Mouse (Mus musculus): ENCODE measurements around the gene Srms.
"Not testable (repeated sequence)": the region's sequence is repeated elsewhere in the genome, so short reads cannot be mapped to it uniquely, and the experiment has no call there.

Gene Srms

GRCm38 (mm10) chr2:181219538-181220216, 6.7 kb upstream of the Srms start, which contains the start of gene Fndc11:
TSS of gene Fndc11 (plus strand) at chr2:181220013.
- DNase-seq (ENCODE audit: low spot score) = peak; percentile 92

- DNase-seq (ENCODE audit: low spot score) = no peak
Observed at GRCm38 (mm10) chr2:181218881-181219485, 6.0 kb upstream of the Srms start.

GRCm38 (mm10) chr2:181216037-181216436, 3.1 kb upstream of the Srms start:
- no peak for DNase-seq (ENCODE audit: low spot score)

GRCm38 (mm10) chr2:181212389-181213020, 480 bp downstream of the Srms start:
- peak; percentile 47 for DNase-seq (ENCODE audit: low spot score)

- DNase-seq (ENCODE audit: low spot score) = no peak
Observed at GRCm38 (mm10) chr2:181206118-181206517, 6.9 kb downstream of the Srms start.

GRCm38 (mm10) chr2:181205678-181206077, 7.3 kb downstream of the Srms start:
- no peak for DNase-seq (ENCODE audit: low spot score)

- DNase-seq (ENCODE audit: low spot score) = no peak
Observed at GRCm38 (mm10) chr2:181202886-181203285, 10.1 kb downstream of the Srms start.

GRCm38 (mm10) chr2:181202422-181202821, 10.6 kb downstream of the Srms start, which contains the start of gene Ptk6:
TSS of gene Ptk6 (minus strand) at chr2:181202789.
- DNase-seq (ENCODE audit: low spot score) = no peak

- no peak for DNase-seq (ENCODE audit: low spot score)
Observed at GRCm38 (mm10) chr2:181201606-181202005, 11.4 kb downstream of the Srms start.

- no peak for DNase-seq (ENCODE audit: low spot score)
Observed at GRCm38 (mm10) chr2:181196628-181197300, 16.2 kb downstream of the Srms start.

GRCm38 (mm10) chr2:181193044-181193443, 19.9 kb downstream of the Srms start:
- no peak for DNase-seq (ENCODE audit: low spot score)

GRCm38 (mm10) chr2:181191936-181192335, 21.0 kb downstream of the Srms start:
- no peak for DNase-seq (ENCODE audit: low spot score)

GRCm38 (mm10) chr2:181191385-181191784, 21.6 kb downstream of the Srms start:
- DNase-seq (ENCODE audit: low spot score) = not testable (repeated sequence)

- no peak for DNase-seq (ENCODE audit: low spot score)
Observed at GRCm38 (mm10) chr2:181189321-181189720, 23.7 kb downstream of the Srms start.

GRCm38 (mm10) chr2:181188681-181189080, 24.3 kb downstream of the Srms start:
- DNase-seq (ENCODE audit: low spot score) = peak; percentile 13

GRCm38 (mm10) chr2:181187121-181188000, 25.6 kb downstream of the Srms start, which contains the start of gene Ppdpf:
TSS of gene Ppdpf (plus strand) at chr2:181187247.
- DNase-seq (ENCODE audit: low spot score) = peak; percentile 94

- peak; percentile 95 for DNase-seq (ENCODE audit: low spot score)
Observed at GRCm38 (mm10) chr2:181186635-181187034, 26.4 kb downstream of the Srms start.

- DNase-seq (ENCODE audit: low spot score) = no peak
Observed at GRCm38 (mm10) chr2:181180898-181181297, 32.1 kb downstream of the Srms start.

GRCm38 (mm10) chr2:181178471-181178870, 34.5 kb downstream of the Srms start:
- no peak for DNase-seq (ENCODE audit: low spot score)

GRCm38 (mm10) chr2:181178015-181178414, 35.0 kb downstream of the Srms start:
- DNase-seq (ENCODE audit: low spot score) = no peak

GRCm38 (mm10) chr2:181174646-181175045, 38.3 kb downstream of the Srms start:
- no peak for DNase-seq (ENCODE audit: low spot score)

Data from embryo, embryonic 10 days (tissue).